Mouse (Mus musculus) hindbrain, embryonic 14.5 days (tissue): ENCODE results near the gene Fosl1. TPM values are rescaled to one million over a fixed set of nuclear protein-coding genes. Genes with fewer than 3 reads are reported as not detected.
A peak's percentile ranks its signal among the peaks of the same experiment; 100 is the strongest.
"Not testable (repeated sequence)": the region's sequence is repeated elsewhere in the genome, so short reads cannot be mapped to it uniquely, and the experiment has no call there.

Experiments
- ATAC-seq: fragments of 200-750 bp; cut with Nextera tagmentation; 2 replicates; pipeline ENCODE4 v1.8.0; 2017; ENCODE audit warnings: moderate number of reproducible peaks, mild to moderate bottlenecking, moderate TSS enrichment, moderate library complexity; ENCODE audit not compliant: low FRiP score
- DNase-seq: peaks from one replicate; pipeline ENCODE4 v3.0.0-alpha.2; 2015; ENCODE audit warnings: low spot score
- H3K27ac ChIP-seq: fragments of 300-500 bp; sonication (generic); 2 replicates; pipeline ENCODE4 v1.5.1; 2014; ENCODE audit warnings: mild to moderate bottlenecking, moderate library complexity
- H3K27me3 ChIP-seq: fragments of 300-500 bp; sonication (generic); 2 replicates; pipeline ENCODE4 v1.6.1; 2014; ENCODE audit warnings: mild to moderate bottlenecking, low read length, mixed read lengths; ENCODE audit not compliant: control insufficient read depth, insufficient read depth
- H3K36me3 ChIP-seq: fragments of 300-500 bp; sonication (generic); replicated peaks from 2 replicates; pipeline ENCODE4 v1.6.1; 2014; ENCODE audit not compliant: control insufficient read depth, insufficient read depth
- H3K4me1 ChIP-seq: fragments of 300-500 bp; sonication (generic); replicated peaks from 2 replicates; pipeline ENCODE4 v1.6.1; 2014; ENCODE audit warnings: antibody characterized with exemption, low read length, mixed read lengths; ENCODE audit not compliant: control insufficient read depth, insufficient read depth
- H3K4me2 ChIP-seq: fragments of 300-500 bp; sonication (generic); replicated peaks from 2 replicates; pipeline ENCODE4 v1.6.1; 2014; ENCODE audit warnings: mild to moderate bottlenecking, moderate library complexity
- H3K4me3 ChIP-seq: fragments of 300-500 bp; sonication (generic); replicated peaks from 2 replicates; pipeline ENCODE4 v1.5.1; 2014; ENCODE audit warnings: mild to moderate bottlenecking, low read length
- H3K9ac ChIP-seq: fragments of 300-500 bp; sonication (generic); 2 replicates; pipeline ENCODE4 v1.6.1; 2014
- H3K9me3 ChIP-seq: fragments of 300-500 bp; sonication (generic); 2 replicates; pipeline ENCODE4 v1.6.1; 2016; ENCODE audit warnings: low read length; ENCODE audit not compliant: control insufficient read depth
- WGBS: fragments of 180-500 bp; shearing (Covaris S2); extraction: QIAGEN DNeasy Blood & Tissue Kit; methylation state at CpG from one replicate; pipeline ENCODE4 v1.1.7; 2014; 5-methylcytosine and 5-hydroxymethylcytosine counted together
- polyA plus RNA-seq: library from polyadenylated mRNA; unstranded; fragments of >200 nt; fragmentation: Nextera tagmentation; extraction: Ambion mirVana; gene quantifications from 2 replicates; pipeline ENCODE4 v1.2.1, GENCODE M21; 2014

Fosl1 gene
- polyA plus RNA-seq, 1 experiment from 2014 or later = not detected

DNA sequence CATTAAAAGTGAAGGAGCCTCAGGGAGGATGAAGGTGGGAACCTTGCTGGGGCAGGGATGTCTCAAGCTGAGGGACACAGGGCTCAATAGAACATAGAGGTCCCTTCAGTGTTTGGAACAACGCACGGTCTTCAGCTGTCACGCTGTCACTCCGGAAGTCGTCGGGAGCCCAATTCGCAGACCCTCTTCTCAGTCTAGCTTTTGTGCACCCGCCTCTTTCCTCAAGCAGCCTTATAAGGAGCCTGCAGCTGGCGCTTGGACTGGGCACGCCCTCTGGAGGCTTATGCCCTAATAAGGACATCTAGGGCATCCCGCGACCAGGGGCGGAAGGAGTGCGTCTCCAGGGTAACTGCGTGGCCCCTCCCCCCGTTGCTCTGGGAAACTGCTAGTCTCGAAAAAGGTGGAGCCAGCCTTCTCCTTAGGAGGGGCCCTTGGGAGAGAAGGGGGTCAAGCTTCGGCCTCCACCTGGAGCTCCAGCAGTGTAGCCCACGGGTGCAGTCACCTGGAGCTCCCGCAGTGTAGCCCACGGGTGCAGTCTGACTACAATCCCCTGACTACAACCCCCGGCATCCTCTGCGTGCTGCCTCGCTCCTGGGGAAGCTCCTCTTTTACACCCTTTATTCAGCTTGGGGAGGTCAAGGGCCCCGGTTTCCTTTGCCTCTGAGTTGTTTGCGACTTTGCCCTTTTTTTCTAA lies 41.7 kb downstream of the Fosl1 start:
- ATAC-seq = peak; percentile 72
- H3K4me1 ChIP-seq = peaks cover 30% of the 10 kb centered on the region
- peak overlapping the region; percentile 46 for H3K4me3 ChIP-seq
- H3K27me3 ChIP-seq = no peaks in the 10 kb centered on the region
- H3K36me3 ChIP-seq = peaks cover 43% of the 10 kb centered on the region
- peak overlapping the region; percentile 57 for H3K9ac ChIP-seq
- H3K27ac ChIP-seq = peak overlapping the region; percentile 99
- H3K4me2 ChIP-seq = peak overlapping the region; percentile 86
- DNase-seq = peak; percentile 84
- H3K9me3 ChIP-seq = no peaks in the 10 kb centered on the region
- WGBS = 1% methylated on average over 26 of the region's 26 CpGs

DNA sequence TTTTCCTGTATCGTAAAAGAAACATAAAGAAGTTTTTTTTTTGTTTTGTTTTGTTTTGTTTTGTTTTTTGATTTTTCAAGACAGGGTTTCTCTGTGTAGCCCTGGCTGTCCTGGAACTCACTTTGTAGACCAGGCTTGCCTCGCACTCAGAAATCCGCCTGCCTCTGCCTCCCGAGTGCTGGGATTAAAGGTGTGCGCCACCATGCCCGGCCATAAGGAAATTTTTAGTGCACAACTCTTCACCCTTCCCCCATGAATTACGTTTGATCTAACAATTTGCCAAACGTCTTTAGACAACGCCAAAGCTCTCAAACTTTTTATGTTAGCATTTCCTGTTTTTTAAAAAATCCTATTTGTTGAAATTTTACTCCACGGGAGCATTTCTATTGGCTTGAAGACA lies 42.4 kb downstream of the Fosl1 start:
- peaks cover 43% of the 10 kb centered on the region for H3K36me3 ChIP-seq
- peaks cover 30% of the 10 kb centered on the region for H3K4me1 ChIP-seq
- peak overlapping the region; percentile 99 for H3K27ac ChIP-seq
- peak overlapping the region; percentile 77; the same call in 1 of the 2 replicates for H3K4me3 ChIP-seq
- H3K4me2 ChIP-seq = peak overlapping the region; percentile 86
- not testable (repeated sequence) for DNase-seq, H3K9me3 ChIP-seq, H3K9ac ChIP-seq, H3K27me3 ChIP-seq, ATAC-seq
- WGBS = 51% methylated on average over 10 of the region's 10 CpGs

DNA sequence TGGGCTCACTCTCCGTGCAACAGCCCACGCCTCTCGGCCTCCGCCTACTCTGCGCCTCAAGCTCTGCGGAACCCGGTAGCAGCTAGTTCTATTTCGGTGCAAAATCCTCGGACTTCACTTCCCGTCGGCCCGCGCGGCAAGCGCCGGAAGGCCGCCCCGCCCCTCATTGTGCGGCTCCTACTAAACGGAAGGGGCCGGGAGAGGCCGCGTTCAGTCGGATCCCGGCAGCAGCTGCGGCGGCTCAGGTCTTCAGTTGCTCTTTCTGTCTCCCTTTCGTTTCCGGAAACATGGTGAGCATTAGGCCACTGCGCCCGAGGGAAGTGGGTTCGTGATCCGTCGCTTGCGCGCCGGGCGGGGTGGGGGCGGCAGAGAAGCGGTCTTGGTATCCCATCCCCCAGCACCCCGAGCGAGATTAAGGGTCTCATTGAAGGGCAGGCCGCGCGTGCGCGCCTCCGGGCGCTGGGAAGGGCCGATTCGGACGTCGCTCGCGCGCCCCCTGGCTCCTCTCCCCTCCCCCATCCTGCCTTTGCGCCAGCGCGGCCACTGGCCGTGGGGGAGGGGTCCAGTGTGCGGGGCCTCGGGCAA lies 43.1 kb downstream of the Fosl1 start, which contains the start of gene Cfl1:
TSS of gene Cfl1 (plus strand) at position 143 of the 585 bp plus-strand sequence.
- no peaks in the 10 kb centered on the region for H3K9me3 ChIP-seq
- H3K36me3 ChIP-seq = peaks cover 43% of the 10 kb centered on the region
- H3K9ac ChIP-seq = peak within 1 kb of the TSS; percentile 93
- DNase-seq = peak; percentile 94
- no peaks in the 10 kb centered on the region for H3K27me3 ChIP-seq
- ATAC-seq = peak; percentile 76
- peak within 1 kb of the TSS; percentile 86 for H3K4me2 ChIP-seq
- under 1% methylated on average over 59 of the region's 62 CpGs for WGBS
- peak within 1 kb of the TSS; percentile 99 for H3K27ac ChIP-seq
- H3K4me1 ChIP-seq = peaks cover 30% of the 10 kb centered on the region
- peak within 1 kb of the TSS; percentile 77 for H3K4me3 ChIP-seq

DNA sequence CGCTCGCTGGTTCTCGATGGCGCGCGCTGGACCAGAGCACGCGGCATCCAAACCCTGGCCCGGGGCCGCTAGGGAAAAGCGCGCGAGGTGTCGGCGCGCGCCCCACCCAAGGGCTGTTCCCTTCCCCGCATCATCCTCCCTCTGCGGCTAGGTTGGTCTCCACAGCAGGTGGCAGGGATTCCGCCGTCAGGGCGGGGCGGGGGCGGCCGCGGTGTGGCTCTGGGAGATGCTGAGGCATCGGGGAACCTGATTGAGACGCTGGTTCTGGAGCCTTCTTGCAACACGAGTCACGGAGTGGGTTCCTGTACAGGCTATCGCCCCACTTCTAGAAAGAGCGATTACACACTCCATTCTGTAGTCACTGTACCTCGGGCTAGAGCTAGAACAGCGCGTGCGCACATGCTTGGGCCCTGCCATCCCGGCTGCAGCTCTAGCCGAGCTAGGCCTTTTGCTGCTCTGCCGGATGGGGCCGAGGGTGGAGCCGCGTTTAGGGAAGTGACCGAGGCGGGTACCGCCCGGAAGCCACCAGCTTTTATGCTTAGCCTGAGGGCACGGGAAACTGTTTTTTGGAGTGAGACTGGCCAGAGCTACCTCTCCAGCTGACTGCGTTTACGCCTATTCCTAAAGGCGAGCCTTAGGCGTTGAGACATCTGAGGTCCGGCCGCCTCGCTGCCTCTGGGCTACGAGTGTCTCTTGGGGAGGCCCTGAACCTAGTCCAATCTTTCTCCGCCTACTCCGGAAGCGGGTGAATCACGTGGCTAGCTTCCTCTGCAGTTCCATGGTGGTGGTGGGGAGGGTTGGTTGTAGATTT lies 43.8 kb downstream of the Fosl1 start:
- no peaks in the 10 kb centered on the region for H3K9me3 ChIP-seq
- DNase-seq (peak; percentile 75), ATAC-seq (peak; percentile 44)
- H3K4me3 ChIP-seq = peak overlapping the region; percentile 77
- peak overlapping the region; percentile 99 for H3K27ac ChIP-seq
- under 1% methylated on average over 58 of the region's 59 CpGs for WGBS
- peak overlapping the region; percentile 86 for H3K4me2 ChIP-seq
- peak overlapping the region; percentile 93 for H3K9ac ChIP-seq
- H3K36me3 ChIP-seq = peaks cover 44% of the 10 kb centered on the region
- peaks cover 30% of the 10 kb centered on the region for H3K4me1 ChIP-seq
- no peaks in the 10 kb centered on the region for H3K27me3 ChIP-seq

DNA sequence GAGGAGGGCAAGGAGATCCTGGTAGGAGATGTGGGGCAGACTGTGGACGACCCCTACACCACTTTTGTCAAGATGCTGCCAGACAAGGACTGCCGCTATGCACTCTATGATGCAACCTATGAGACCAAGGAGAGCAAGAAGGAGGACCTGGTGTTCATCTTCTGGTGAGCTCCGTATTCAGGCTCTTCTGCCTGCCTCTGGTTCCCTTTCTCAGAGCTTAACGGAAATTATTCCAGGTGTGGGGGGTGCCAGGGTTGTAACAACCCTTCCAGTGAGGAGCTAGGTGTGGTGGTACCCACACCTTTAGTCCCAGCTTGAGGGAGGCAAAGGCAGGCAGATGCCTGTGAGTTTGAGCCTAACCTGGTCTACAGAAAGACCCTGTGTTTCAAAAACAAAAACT lies 45.3 kb downstream of the Fosl1 start:
- Histone ChIP-seq H3K4me1 (peaks cover 21% of the 10 kb centered on the region), H3K9ac (no peak overlapping the region), H3K9me3 (no peaks in the 10 kb centered on the region), H3K27me3 (no peaks in the 10 kb centered on the region), H3K4me2 (peak overlapping the region; percentile 86; the same call in 1 of the 2 replicates), H3K27ac (no peak overlapping the region), H3K36me3 (peaks cover 60% of the 10 kb centered on the region), H3K4me3 (no peak overlapping the region)
- DNase-seq (no peak), ATAC-seq (no peak)
- 92% methylated on average over 4 of the region's 4 CpGs for WGBS

DNA sequence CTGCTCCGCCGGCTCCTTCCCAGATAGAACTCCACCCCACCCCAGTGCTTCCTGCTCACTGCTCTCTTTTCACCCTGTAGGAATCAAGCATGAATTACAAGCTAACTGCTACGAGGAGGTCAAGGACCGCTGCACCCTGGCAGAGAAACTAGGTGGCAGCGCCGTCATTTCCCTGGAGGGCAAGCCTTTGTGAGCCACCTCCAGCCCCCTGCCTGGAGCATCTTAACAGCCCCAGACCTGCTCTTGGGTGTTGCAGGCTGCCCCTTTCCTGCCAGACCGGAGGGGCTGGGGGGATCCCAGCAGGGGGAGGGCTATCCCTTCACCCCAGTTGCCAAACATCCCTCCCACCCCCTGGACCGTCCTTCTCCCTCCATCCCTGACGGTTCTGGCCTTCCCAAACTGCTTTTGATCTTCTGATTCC lies 46.0 kb downstream of the Fosl1 start:
- 58% methylated on average over 9 of the region's 9 CpGs for WGBS
- H3K4me3 ChIP-seq, H3K27me3 ChIP-seq, H3K9me3 ChIP-seq, ATAC-seq, H3K9ac ChIP-seq, DNase-seq, H3K27ac ChIP-seq: not testable (repeated sequence)
- Histone ChIP-seq H3K4me2 (0 out of 2 replicates have a peak overlapping the region, but pooled peaks have one; percentile 86), H3K4me1 (peaks cover 21% of the 10 kb centered on the region), H3K36me3 (peaks cover 66% of the 10 kb centered on the region)

DNA sequence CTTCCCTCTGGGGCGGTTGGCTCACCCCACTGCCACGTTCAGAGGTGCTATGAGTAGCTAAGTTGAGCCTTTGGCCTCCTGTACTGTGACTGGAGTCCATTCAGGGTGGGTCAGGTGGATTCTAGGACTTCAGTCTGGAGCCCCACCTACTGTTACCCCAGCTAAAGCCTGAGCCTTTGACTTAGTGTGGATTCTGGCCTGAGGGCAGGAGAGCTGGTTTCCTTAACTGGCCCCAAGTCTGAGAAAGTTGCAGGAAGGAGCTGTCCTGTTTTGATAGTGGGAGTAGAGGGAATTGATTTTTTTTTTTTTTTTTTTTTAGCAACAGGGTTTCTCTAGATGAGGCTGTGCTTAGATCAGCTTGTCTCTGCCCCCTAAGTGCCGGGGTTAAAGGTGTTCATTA lies 47.0 kb downstream of the Fosl1 start:
- 94% methylated on average over 3 of the region's 3 CpGs for WGBS
- no peak for DNase-seq
- peaks cover 69% of the 10 kb centered on the region for H3K36me3 ChIP-seq

DNA sequence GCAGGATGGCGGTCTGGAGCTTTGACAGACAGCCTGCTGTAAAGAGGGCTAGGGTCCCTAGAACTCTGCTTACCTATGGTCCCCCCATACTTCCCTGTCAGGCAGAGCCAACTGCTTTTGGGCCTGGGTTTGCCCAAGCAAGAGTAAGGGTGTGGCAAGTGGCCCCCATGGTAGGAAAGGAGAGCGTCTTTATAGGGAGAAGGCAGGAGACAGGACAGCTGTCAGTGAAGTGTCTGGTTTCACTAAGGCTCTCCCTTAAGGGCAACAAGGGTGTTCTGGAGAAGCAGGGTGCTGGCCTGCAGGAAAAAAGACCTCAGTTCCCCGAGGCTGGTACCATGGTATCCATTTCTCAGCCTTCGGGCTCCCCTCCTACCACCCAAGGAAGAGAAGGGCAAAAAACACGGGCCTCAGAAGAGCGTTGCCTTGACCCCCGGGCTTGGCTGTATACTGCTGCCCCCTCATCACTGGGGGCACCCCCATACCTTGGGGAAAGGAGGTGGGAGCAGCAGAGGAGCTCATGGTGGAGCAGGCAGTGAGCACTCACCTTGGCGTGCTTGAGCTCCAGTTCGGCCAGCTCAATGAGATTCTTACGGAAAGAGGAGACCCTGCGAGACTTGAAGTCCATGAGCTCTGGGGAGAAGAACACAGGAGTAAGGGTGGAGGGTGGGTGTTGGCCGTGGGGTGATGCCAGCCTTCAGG lies 48.2 kb downstream of the Fosl1 start:
- Histone ChIP-seq H3K27me3 (no peaks in the 10 kb centered on the region), H3K36me3 (peaks cover 74% of the 10 kb centered on the region), H3K4me3 (no peak overlapping the region), H3K4me2 (no peak overlapping the region), H3K9ac (no peak overlapping the region), H3K27ac (no peak overlapping the region), H3K4me1 (peaks cover 12% of the 10 kb centered on the region; the same call in 1 of the 2 replicates), H3K9me3 (no peaks in the 10 kb centered on the region)
- DNase-seq = no peak
- 89% methylated on average over 12 of the region's 12 CpGs for WGBS
- ATAC-seq = no peak

More for the DNA sequence above, 47.0 kb downstream of the Fosl1 start:
- Histone ChIP-seq H3K27ac (no peak overlapping the region), H3K9ac (no peak overlapping the region), H3K27me3 (no peaks in the 10 kb centered on the region), H3K4me3 (no peak overlapping the region), H3K4me2 (no peak overlapping the region), H3K9me3 (no peaks in the 10 kb centered on the region), H3K4me1 (peaks cover 19% of the 10 kb centered on the region)
- ATAC-seq = no peak
